Mouse (Mus musculus) bone marrow, adult 2 months (tissue): Measurements from ENCODE around the gene Smtnl2. TPM values are rescaled to one million over a fixed set of nuclear protein-coding genes. Genes with fewer than 3 reads are reported as not detected.
"Not testable (repeated sequence)": the region's sequence is repeated elsewhere in the genome, so short reads cannot be mapped to it uniquely, and the experiment has no call there.

Experiments used
- H3K27ac ChIP-seq: fragments of 200-500 bp; 2 replicates; pipeline ENCODE4 v1.5.1; 2012; ENCODE audit warnings: low read depth, mild to moderate bottlenecking, control low read depth, inconsistent platforms, low read length; ENCODE audit not compliant: control insufficient read depth, poor library complexity, insufficient read depth
- H3K4me1 ChIP-seq: fragments of 200-500 bp; 2 replicates; pipeline ENCODE4 v1.6.1; 2011; ENCODE audit warnings: low read length; ENCODE audit not compliant: control insufficient read depth, insufficient read depth
- H3K4me3 ChIP-seq: fragments of 200-500 bp; replicated peaks from 2 replicates; pipeline ENCODE3; 2011; ENCODE audit warnings: mild to moderate bottlenecking, low read depth, low read length, control low read depth; ENCODE audit not compliant: control insufficient read depth
- CTCF ChIP-seq: fragments of 200-500 bp; IDR thresholded peaks from 2 replicates; pipeline ENCODE4 v1.5.1; 2011; ENCODE audit warnings: low read length, control low read depth; ENCODE audit not compliant: control insufficient read depth, insufficient read depth
- POLR2A ChIP-seq: fragments of 200-500 bp; IDR thresholded peaks from 2 replicates; pipeline ENCODE4 v1.6.1; 2011; ENCODE audit warnings: low read depth, mild to moderate bottlenecking, control low read depth, low read length, borderline replicate concordance; ENCODE audit not compliant: control insufficient read depth
- WGBS: fragments of 180-500 bp; shearing (Covaris S2); methylation state at CpG from one replicate; pipeline ENCODE4 v1.1.7; 2018; 5-methylcytosine and 5-hydroxymethylcytosine counted together
- polyA plus RNA-seq: library from polyadenylated mRNA; stranded (reverse); fragments of >200 nt; gene quantifications from 2 replicates; pipeline ENCODE4 v1.2.4, GENCODE M21; 2011; ENCODE audit warnings: low replicate concordance; ENCODE audit not compliant: missing spikeins, insufficient read depth, insufficient read length

The Smtnl2 gene
- polyA plus RNA-seq, 1 experiment: 5.6 TPM

- Histone ChIP-seq H3K4me1 (peaks cover 1% of the 10 kb centered on the region; the same call in 1 of the 2 replicates), H3K4me3 (no peak overlapping the region), H3K27ac (no peak overlapping the region)
- 72% methylated on average over 6 of the region's 6 CpGs for WGBS
- TF ChIP-seq POLR2A: no peak
- TF ChIP-seq CTCF: peak; percentile 78
These were observed 35.0 kb upstream of the Smtnl2 start for GRCm38 (mm10) chr11:72446311-72447105.

GRCm38 (mm10) chr11:72440965-72441664 lies 29.6 kb upstream of the Smtnl2 start, which contains the start of gene Mybbp1a:
TSS of gene Mybbp1a (plus strand) at chr11:72441355.
- WGBS: under 1% methylated on average over 46 of the region's 46 CpGs
- TF ChIP-seq POLR2A (peak; percentile 90), CTCF (no peak)
- peak within 1 kb of the TSS; percentile 84 for H3K4me3 ChIP-seq
- H3K27ac ChIP-seq: peak within 1 kb of the TSS; percentile 42
- peaks cover 1% of the 10 kb centered on the region; the same call in 1 of the 2 replicates for H3K4me1 ChIP-seq

GRCm38 (mm10) chr11:72440597-72440964 lies 29.1 kb upstream of the Smtnl2 start:
- not testable (repeated sequence) for H3K4me1 ChIP-seq
- H3K27ac ChIP-seq: peak overlapping the region; percentile 42
- WGBS: 33% methylated on average over 6 of the region's 6 CpGs
- peak overlapping the region; percentile 84 for H3K4me3 ChIP-seq

- no peak for TF ChIP-seq CTCF
- no peak for TF ChIP-seq POLR2A
- H3K4me3 ChIP-seq: no peak overlapping the region
- H3K4me1 ChIP-seq: 0 out of 2 replicates have a peak, but pooled peaks cover 1% of the 10 kb centered on the region
- WGBS: 48% methylated on average over 4 of the region's 4 CpGs
- H3K27ac ChIP-seq: no peak overlapping the region
These were observed 26.9 kb upstream of the Smtnl2 start for GRCm38 (mm10) chr11:72438411-72438810.

GRCm38 (mm10) chr11:72436756-72437650 lies 25.5 kb upstream of the Smtnl2 start:
- WGBS: 85% methylated on average over 16 of the region's 16 CpGs
- Histone ChIP-seq H3K4me1 (0 out of 2 replicates have a peak, but pooled peaks cover 1% of the 10 kb centered on the region), H3K27ac (no peak overlapping the region), H3K4me3 (no peak overlapping the region)
- no peak for TF ChIP-seq POLR2A
- TF ChIP-seq CTCF: no peak

- no peak overlapping the region for H3K27ac ChIP-seq
- 78% methylated on average over 5 of the region's 5 CpGs for WGBS
- H3K4me1 ChIP-seq: no peaks in the 10 kb centered on the region
- TF ChIP-seq CTCF (no peak), POLR2A (no peak)
- no peak overlapping the region for H3K4me3 ChIP-seq
These were observed 24.8 kb upstream of the Smtnl2 start for GRCm38 (mm10) chr11:72436271-72436670.

- TF ChIP-seq CTCF (no peak), POLR2A (no peak)
- no peak overlapping the region for H3K4me3 ChIP-seq
- WGBS: 80% methylated on average over 2 of the region's 2 CpGs
- no peak overlapping the region for H3K27ac ChIP-seq
- no peaks in the 10 kb centered on the region for H3K4me1 ChIP-seq
These were observed 24.2 kb upstream of the Smtnl2 start for GRCm38 (mm10) chr11:72435694-72436045.

- H3K4me3 ChIP-seq: no peak within 1 kb of the TSS
- H3K27ac ChIP-seq: no peak within 1 kb of the TSS
- H3K4me1 ChIP-seq: no peaks in the 10 kb centered on the region
- TF ChIP-seq CTCF (no peak), POLR2A (no peak)
- whole genome bisulfite sequencing: 69% methylated on average over 11 of the region's 11 CpGs
These were observed 23.6 kb upstream of the Smtnl2 start, which contains the start of gene Ggt6 for GRCm38 (mm10) chr11:72434963-72435693. TSS of gene Ggt6 (plus strand) at chr11:72435526.

GRCm38 (mm10) chr11:72430311-72431068 lies 19.0 kb upstream of the Smtnl2 start:
- not testable (repeated sequence) for H3K27ac ChIP-seq, H3K4me3 ChIP-seq, H3K4me1 ChIP-seq
- WGBS: 80% methylated on average over 9 of the region's 9 CpGs
